Mouse (Mus musculus) heart, postnatal 0 days (tissue): Measurements from ENCODE around the gene Ahnak.

ENCODE experiments used
- CTCF ChIP-seq: IDR thresholded peaks from 2 replicates; pipeline ENCODE4 v1.5.1; 2016; ENCODE audit warnings: antibody characterized with exemption, control low read depth, low read depth
- EP300 ChIP-seq: IDR thresholded peaks from 2 replicates; pipeline ENCODE4 v1.6.1; 2016; ENCODE audit warnings: antibody characterized with exemption, low read depth

- TF ChIP-seq CTCF (no peak), EP300 (no peak)
These were observed 93.9 kb downstream of the Ahnak start for GRCm38 (mm10) chr19:9083010-9083355.
